Mouse (Mus musculus) kidney, embryonic 14.5 days (tissue): Measurements from ENCODE around the gene Znfx1. TPM values are rescaled to one million over a fixed set of nuclear protein-coding genes. Genes with fewer than 3 reads are reported as not detected.
"Not testable (repeated sequence)": the region's sequence is repeated elsewhere in the genome, so short reads cannot be mapped to it uniquely, and the experiment has no call there.

Experiments used
- ATAC-seq: fragments of 200-750 bp; cut with Nextera tagmentation; 2 replicates; pipeline ENCODE4 v1.8.0; 2017; ENCODE audit warnings: moderate number of reproducible peaks, mild to moderate bottlenecking, moderate TSS enrichment, moderate library complexity; ENCODE audit not compliant: low FRiP score, low TSS enrichment
- H3K27ac ChIP-seq: fragments of 300-500 bp; sonication (generic); 2 replicates; pipeline ENCODE4 v1.5.1; 2014; ENCODE audit warnings: low read depth, mild to moderate bottlenecking, low read length, moderate library complexity, mixed read lengths
- H3K27me3 ChIP-seq: fragments of 300-500 bp; sonication (generic); 2 replicates; pipeline ENCODE4 v1.6.1; 2014; ENCODE audit warnings: mild to moderate bottlenecking, low read length; ENCODE audit not compliant: control insufficient read depth, insufficient read depth
- H3K36me3 ChIP-seq: fragments of 300-500 bp; sonication (generic); 2 replicates; pipeline ENCODE4 v1.6.1; 2014; ENCODE audit warnings: low read length, mixed read lengths; ENCODE audit not compliant: control insufficient read depth, insufficient read depth
- H3K4me1 ChIP-seq: fragments of 300-500 bp; sonication (generic); 2 replicates; pipeline ENCODE4 v1.6.1; 2014; ENCODE audit warnings: low read length, mixed read lengths; ENCODE audit not compliant: control insufficient read depth, insufficient read depth
- H3K4me2 ChIP-seq: fragments of 300-500 bp; sonication (generic); replicated peaks from 2 replicates; pipeline ENCODE4 v1.6.1; 2014; ENCODE audit warnings: low read depth, mild to moderate bottlenecking, low read length
- H3K4me3 ChIP-seq: fragments of 300-500 bp; sonication (generic); 2 replicates; pipeline ENCODE4 v1.5.1; 2014; ENCODE audit warnings: mild to moderate bottlenecking, low read length
- H3K9ac ChIP-seq: fragments of 300-500 bp; sonication (generic); 2 replicates; pipeline ENCODE4 v1.6.1; 2014; ENCODE audit warnings: low read depth, mild to moderate bottlenecking, low read length, moderate library complexity
- H3K9me3 ChIP-seq: fragments of 300-500 bp; sonication (generic); 2 replicates; pipeline ENCODE4 v1.6.1; 2016; ENCODE audit warnings: low read length; ENCODE audit not compliant: control insufficient read depth
- WGBS: fragments of 180-500 bp; shearing (Covaris S2); extraction: QIAGEN DNeasy Blood & Tissue Kit; methylation state at CpG from one replicate; pipeline ENCODE4 v1.1.7; 2014; 5-methylcytosine and 5-hydroxymethylcytosine counted together
- polyA plus RNA-seq: library from polyadenylated mRNA; unstranded; fragments of >200 nt; fragmentation: Nextera tagmentation; extraction: Ambion mirVana; gene quantifications from 2 replicates; pipeline ENCODE4 v1.2.1, GENCODE M21; 2014

The Znfx1 gene
- polyA plus RNA-seq, 1 experiment from 2014 or later: 10.5 TPM

- Histone ChIP-seq H3K4me3 (no peak overlapping the region), H3K9ac (no peak overlapping the region), H3K36me3 (peaks cover 58% of the 10 kb centered on the region), H3K9me3 (no peaks in the 10 kb centered on the region), H3K4me1 (peaks cover 6% of the 10 kb centered on the region; the same call in 1 of the 2 replicates), H3K27ac (no peak overlapping the region), H3K27me3 (no peaks in the 10 kb centered on the region), H3K4me2 (no peak overlapping the region)
- 83% methylated on average over 10 of the region's 10 CpGs for WGBS
- no peak for ATAC-seq
Observed at GRCm38 (mm10) chr2:167019396-167019795, 43.4 kb downstream of the Znfx1 start.

GRCm38 (mm10) chr2:167015382-167015718 lies 47.5 kb downstream of the Znfx1 start:
- Histone ChIP-seq H3K4me2 (peak overlapping the region; percentile 94), H3K9ac (peak overlapping the region; percentile 85), H3K27ac (no peak overlapping the region; the same call in 1 of the 2 replicates), H3K4me3 (peak overlapping the region; percentile 85), H3K36me3 (peaks cover 28% of the 10 kb centered on the region), H3K4me1 (peaks cover 6% of the 10 kb centered on the region; the same call in 1 of the 2 replicates), H3K9me3 (no peaks in the 10 kb centered on the region), H3K27me3 (no peaks in the 10 kb centered on the region)
- peak; percentile 66; the same call in 1 of the 2 replicates for ATAC-seq
- under 1% methylated on average over 17 of the region's 21 CpGs for WGBS

GRCm38 (mm10) chr2:167014702-167015381 lies 48.0 kb downstream of the Znfx1 start, which contains the start of gene Ddx27:
TSS of gene Ddx27 (plus strand) at chr2:167015193.
- Histone ChIP-seq H3K4me1 (peaks cover 6% of the 10 kb centered on the region; the same call in 1 of the 2 replicates), H3K36me3 (peaks cover 22% of the 10 kb centered on the region), H3K4me2 (peak within 1 kb of the TSS; percentile 94), H3K27ac (peak within 1 kb of the TSS; percentile 83; the same call in 1 of the 2 replicates), H3K4me3 (peak within 1 kb of the TSS; percentile 85), H3K27me3 (no peaks in the 10 kb centered on the region), H3K9ac (peak within 1 kb of the TSS; percentile 85), H3K9me3 (no peaks in the 10 kb centered on the region)
- ATAC-seq: peak; percentile 88
- 2% methylated on average over 37 of the region's 37 CpGs for WGBS

GRCm38 (mm10) chr2:167010546-167010945 lies 52.3 kb downstream of the Znfx1 start:
- Histone ChIP-seq H3K36me3 (no peaks in the 10 kb centered on the region), H3K4me2 (no peak overlapping the region), H3K4me3 (no peak overlapping the region), H3K9ac (no peak overlapping the region), H3K4me1 (no peaks in the 10 kb centered on the region), H3K27ac (no peak overlapping the region), H3K9me3 (no peaks in the 10 kb centered on the region), H3K27me3 (no peaks in the 10 kb centered on the region)
- ATAC-seq: no peak
- 88% methylated on average over 3 of the region's 3 CpGs for WGBS

- no peaks in the 10 kb centered on the region for H3K27me3 ChIP-seq
- H3K27ac ChIP-seq: no peak overlapping the region
- H3K4me3 ChIP-seq: no peak overlapping the region
- 80% methylated on average over 4 of the region's 4 CpGs for WGBS
- no peak for ATAC-seq
- no peaks in the 10 kb centered on the region for H3K36me3 ChIP-seq
- no peaks in the 10 kb centered on the region for H3K9me3 ChIP-seq
- H3K4me1 ChIP-seq: no peaks in the 10 kb centered on the region
- H3K9ac ChIP-seq: no peak overlapping the region
- no peak overlapping the region for H3K4me2 ChIP-seq
Observed at GRCm38 (mm10) chr2:167009483-167009882, 53.3 kb downstream of the Znfx1 start.

- H3K4me1 ChIP-seq, ATAC-seq, H3K27ac ChIP-seq, H3K4me2 ChIP-seq, H3K9ac ChIP-seq, H3K4me3 ChIP-seq, H3K9me3 ChIP-seq, H3K36me3 ChIP-seq, H3K27me3 ChIP-seq: not testable (repeated sequence)
- WGBS: 80% methylated on average over 4 of the region's 4 CpGs
Observed at GRCm38 (mm10) chr2:167007565-167007964, 55.2 kb downstream of the Znfx1 start.

- no peaks in the 10 kb centered on the region for H3K4me1 ChIP-seq
- no peak for ATAC-seq
- no peaks in the 10 kb centered on the region for H3K9me3 ChIP-seq
- H3K36me3 ChIP-seq: no peaks in the 10 kb centered on the region
- H3K9ac ChIP-seq: no peak overlapping the region
- H3K4me3 ChIP-seq: no peak overlapping the region
- 71% methylated on average over 13 of the region's 13 CpGs for WGBS
- no peak overlapping the region for H3K27ac ChIP-seq
- H3K27me3 ChIP-seq: no peaks in the 10 kb centered on the region
- H3K4me2 ChIP-seq: no peak overlapping the region
Observed at GRCm38 (mm10) chr2:167007001-167007491, 55.8 kb downstream of the Znfx1 start.

- Histone ChIP-seq H3K9ac (no peak overlapping the region), H3K4me2 (no peak overlapping the region), H3K4me3 (no peak overlapping the region), H3K27me3 (no peaks in the 10 kb centered on the region), H3K4me1 (no peaks in the 10 kb centered on the region), H3K36me3 (no peaks in the 10 kb centered on the region), H3K9me3 (no peaks in the 10 kb centered on the region), H3K27ac (no peak overlapping the region)
- WGBS: 96% methylated on average over 2 of the region's 2 CpGs
- no peak for ATAC-seq
Observed at GRCm38 (mm10) chr2:167006355-167006754, 56.5 kb downstream of the Znfx1 start.

- Histone ChIP-seq H3K4me1 (no peaks in the 10 kb centered on the region), H3K9me3 (no peaks in the 10 kb centered on the region), H3K27me3 (no peaks in the 10 kb centered on the region), H3K4me3 (no peak overlapping the region), H3K36me3 (no peaks in the 10 kb centered on the region), H3K27ac (no peak overlapping the region), H3K4me2 (no peak overlapping the region), H3K9ac (no peak overlapping the region)
- 45% methylated on average over 8 of the region's 8 CpGs for WGBS
- ATAC-seq: no peak
Observed at GRCm38 (mm10) chr2:167004099-167004854, 58.5 kb downstream of the Znfx1 start.
